Mouse (Mus musculus): ENCODE results near the gene Msantd2.

Msantd2 gene

GRCm38 (mm10) chr9:37541851-37542642 lies 52.9 kb downstream of the Msantd2 start:
- no peak for DNase-seq (ENCODE audit: low spot score)

GRCm38 (mm10) chr9:37543869-37544440 lies 54.8 kb downstream of the Msantd2 start:
- no peak for DNase-seq (ENCODE audit: low spot score)

- DNase-seq (ENCODE audit: low spot score), result peak; percentile 56
These were observed 55.5 kb downstream of the Msantd2 start for GRCm38 (mm10) chr9:37544447-37545165.

GRCm38 (mm10) chr9:37545166-37545610 lies 56.1 kb downstream of the Msantd2 start:
- no peak for DNase-seq (ENCODE audit: low spot score)

GRCm38 (mm10) chr9:37545847-37546452 lies 56.8 kb downstream of the Msantd2 start:
- DNase-seq (ENCODE audit: low spot score), result no peak

- DNase-seq (ENCODE audit: low spot score), result no peak
These were observed 57.8 kb downstream of the Msantd2 start for GRCm38 (mm10) chr9:37546889-37547288.

- no peak for DNase-seq (ENCODE audit: low spot score)
These were observed 61.3 kb downstream of the Msantd2 start for GRCm38 (mm10) chr9:37550435-37550834.

GRCm38 (mm10) chr9:37551751-37552531 lies 62.8 kb downstream of the Msantd2 start:
- no peak for DNase-seq (ENCODE audit: low spot score)

GRCm38 (mm10) chr9:37552536-37553293 lies 63.6 kb downstream of the Msantd2 start, which contains the start of gene Nrgn:
Nrgn (minus strand) TSS chr9:37552904.
- DNase-seq (ENCODE audit: low spot score), result peak; percentile 72

GRCm38 (mm10) chr9:37554279-37554678 lies 65.2 kb downstream of the Msantd2 start:
- no peak for DNase-seq (ENCODE audit: low spot score)

- DNase-seq (ENCODE audit: low spot score), result no peak
These were observed 66.0 kb downstream of the Msantd2 start, which contains the start of gene Siae for GRCm38 (mm10) chr9:37554838-37555748. Siae (plus strand) TSS chr9:37555698.

- no peak for DNase-seq (ENCODE audit: low spot score)
These were observed 67.2 kb downstream of the Msantd2 start for GRCm38 (mm10) chr9:37556366-37556765.

- DNase-seq (ENCODE audit: low spot score), result no peak
These were observed 71.5 kb downstream of the Msantd2 start for GRCm38 (mm10) chr9:37560617-37561016.

GRCm38 (mm10) chr9:37563805-37564204 lies 74.7 kb downstream of the Msantd2 start:
- no peak for DNase-seq (ENCODE audit: low spot score)

GRCm38 (mm10) chr9:37567019-37567418 lies 77.9 kb downstream of the Msantd2 start:
- no peak for DNase-seq (ENCODE audit: low spot score)

GRCm38 (mm10) chr9:37567454-37567853 lies 78.3 kb downstream of the Msantd2 start:
- DNase-seq (ENCODE audit: low spot score), result no peak

GRCm38 (mm10) chr9:37567892-37568604 lies 78.9 kb downstream of the Msantd2 start:
- DNase-seq (ENCODE audit: low spot score), result no peak

GRCm38 (mm10) chr9:37568605-37569214 lies 79.6 kb downstream of the Msantd2 start:
- DNase-seq (ENCODE audit: low spot score), result no peak
